Mouse (Mus musculus) frontal cortex, adult 2 months (tissue): Measurements from ENCODE around the gene Efnb1. TPM values are rescaled to one million over a fixed set of nuclear protein-coding genes. Genes with fewer than 3 reads are reported as not detected.
A peak's percentile ranks its signal among the peaks of the same experiment; 100 is the strongest.
"Not testable (repeated sequence)": the region's sequence is repeated elsewhere in the genome, so short reads cannot be mapped to it uniquely, and the experiment has no call there.

Experiments
- DNase-seq, 2 experiments: peaks; one replicate each; pipeline ENCODE4 v3.0.0; 2022; ENCODE audit warnings: low spot score in 1 of 2; ENCODE audit errors: extremely low spot score in 1 of 2
- polyA plus RNA-seq: library from polyadenylated mRNA; depleted of rRNA; stranded (reverse); fragments of >200 nt; gene quantifications from 2 replicates; pipeline ENCODE4 v1.2.3, GENCODE M21; 2012; rRNA removed

The Efnb1 gene
- polyA plus RNA-seq, result 9.0 and 12.6 TPM in 2 replicates

DNA sequence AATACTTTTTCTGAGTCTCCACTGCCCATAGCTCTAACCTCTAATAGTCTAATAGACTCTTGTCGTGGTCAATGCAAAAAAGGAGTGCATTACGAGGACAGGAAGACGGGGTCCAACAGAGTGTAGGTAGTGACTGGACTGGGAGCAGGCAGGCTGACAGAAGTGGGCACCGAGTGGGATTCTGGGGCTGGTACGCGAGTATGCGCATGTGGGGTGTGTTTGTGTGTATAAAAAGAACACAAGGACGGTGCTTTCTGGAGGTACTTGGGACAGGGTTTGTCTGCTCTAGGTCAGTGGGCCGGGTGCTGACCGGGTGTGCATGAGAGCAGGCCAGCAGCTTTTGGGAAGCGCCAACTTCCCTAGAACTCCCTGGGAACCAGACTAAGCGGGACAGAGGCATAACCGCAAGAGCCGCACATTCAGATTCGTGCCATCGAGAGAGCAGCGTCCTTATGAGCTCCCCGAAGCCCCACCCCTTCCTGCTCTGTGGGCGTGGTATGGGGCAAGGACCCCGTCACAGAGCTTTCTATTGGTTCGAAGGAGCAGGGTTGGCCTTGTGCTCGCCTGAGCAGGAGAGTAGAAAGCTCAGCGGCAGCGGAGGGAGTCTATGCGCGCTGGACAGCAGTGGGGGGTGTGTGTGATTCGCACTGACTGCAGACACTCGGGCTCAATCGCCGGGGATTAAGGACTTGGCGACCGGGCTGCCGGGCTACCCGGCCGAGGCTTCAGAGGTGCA lies at the start of gene Efnb1:
Gene Efnb1 (plus strand): TSS at position 608 of the 736 bp plus-strand sequence.
- DNase-seq, result peak; percentile 87 to 90

DNA sequence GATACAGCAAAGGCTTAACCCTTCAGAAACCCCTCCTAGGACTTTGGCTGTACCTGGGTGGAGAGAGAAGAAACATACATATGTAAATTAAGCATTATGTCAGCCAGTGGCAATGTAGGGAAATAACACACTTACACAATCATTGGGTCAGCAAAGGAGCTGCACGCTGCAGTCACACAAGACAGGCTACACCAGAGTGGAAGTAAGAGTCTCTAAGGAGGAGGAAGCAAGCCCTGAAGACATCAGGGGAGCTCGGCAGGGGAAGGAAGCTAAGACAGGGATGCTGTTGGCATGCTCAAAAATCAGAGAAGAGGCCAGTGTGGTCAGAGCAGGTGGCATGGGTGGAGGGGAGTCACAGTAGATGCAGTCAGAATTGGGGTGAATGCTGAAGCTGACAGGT lies 43.2 kb upstream of the Efnb1 start:
- no peak for DNase-seq

DNA sequence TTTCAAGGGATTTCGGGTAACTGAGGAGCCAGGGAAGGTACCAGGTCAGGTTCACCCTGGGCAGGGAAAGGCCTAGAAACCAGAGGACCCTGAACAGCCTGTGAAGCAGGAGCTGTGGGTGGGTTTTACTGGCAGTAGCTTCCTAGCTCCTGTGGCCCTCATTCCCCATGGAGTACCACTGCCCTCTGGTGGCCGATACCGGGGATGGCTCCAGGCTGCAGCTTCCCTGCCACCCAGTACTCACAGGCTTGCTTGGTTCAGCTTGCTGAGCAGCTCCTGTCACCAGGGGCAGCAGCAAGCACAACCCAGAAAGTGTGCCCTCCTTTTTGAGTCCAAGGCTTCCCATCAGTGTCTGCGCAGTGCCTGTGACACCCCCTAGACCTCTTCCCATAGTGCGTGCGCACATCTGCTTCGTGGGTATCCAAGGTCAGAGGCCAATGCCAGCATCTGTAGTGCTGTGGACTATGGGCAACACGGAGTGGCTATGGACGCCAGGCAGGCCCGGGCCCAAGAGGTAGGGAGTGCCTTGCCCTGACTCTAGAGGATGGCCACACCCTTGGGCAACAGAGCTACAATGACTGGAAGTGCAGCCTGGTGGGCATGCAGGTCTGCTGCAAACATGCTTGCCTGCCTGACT lies 24.7 kb upstream of the Efnb1 start:
- not testable (repeated sequence) for DNase-seq

DNA sequence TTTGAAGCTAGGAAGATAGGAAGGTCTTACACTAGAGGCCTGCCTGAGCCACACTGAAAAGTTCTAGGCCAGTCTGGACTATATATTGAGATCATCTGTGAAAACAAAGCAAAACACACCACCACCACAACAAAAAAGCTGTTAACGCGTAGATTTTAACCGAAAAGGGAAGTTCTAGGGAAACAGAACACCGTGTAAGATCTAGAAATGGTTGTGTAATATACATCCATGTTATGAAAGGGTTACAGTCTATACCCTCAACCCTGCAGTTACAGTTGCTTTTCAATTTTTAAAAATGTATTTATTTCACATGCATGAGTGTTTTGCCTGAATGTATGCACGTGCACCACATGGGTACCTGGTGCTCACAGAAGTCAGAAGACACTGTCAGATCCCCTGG lies 16.4 kb upstream of the Efnb1 start:
- no peak for DNase-seq

DNA sequence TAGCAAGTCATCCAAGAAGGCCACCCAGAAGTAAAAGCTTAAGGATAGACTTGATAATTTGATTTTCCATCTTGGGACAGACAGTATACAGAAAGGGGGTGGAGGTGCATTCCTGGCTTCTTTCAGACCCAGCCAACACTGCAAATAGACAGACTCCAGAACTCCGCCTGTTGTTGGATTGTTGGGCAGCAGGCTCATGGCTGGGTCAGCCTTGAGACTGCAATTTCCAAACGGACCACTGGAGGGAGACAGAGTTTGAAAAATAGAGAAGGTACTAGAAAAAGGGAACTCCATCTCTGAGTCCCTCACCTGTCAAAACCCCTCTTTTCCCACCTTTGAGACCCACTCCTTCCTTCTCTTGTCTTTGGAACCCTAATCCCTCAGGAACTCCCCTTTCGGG lies 5.9 kb upstream of the Efnb1 start:
- peak in 1 of 2 experiments; percentile 87 for DNase-seq

DNA sequence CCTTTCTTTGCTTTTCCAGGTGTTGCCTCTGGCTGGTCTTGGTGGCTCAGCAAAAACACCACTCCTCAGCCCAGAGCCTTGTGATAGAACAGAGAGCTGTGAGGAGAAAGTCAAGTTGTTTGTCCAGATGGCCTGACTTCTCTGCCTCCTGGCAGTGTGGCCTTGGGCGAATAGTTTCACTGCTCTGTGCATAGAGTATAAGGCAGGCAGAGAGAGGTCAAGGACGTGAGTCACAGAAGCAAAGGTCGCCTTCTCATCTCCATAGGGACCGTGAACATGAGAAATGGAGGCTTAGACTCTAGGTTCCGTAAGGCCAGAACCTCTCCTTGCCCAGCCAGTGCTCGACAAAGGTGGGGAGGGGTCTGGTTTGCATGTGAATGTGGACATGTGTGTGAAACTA lies 3.4 kb upstream of the Efnb1 start:
- no peak for DNase-seq

DNA sequence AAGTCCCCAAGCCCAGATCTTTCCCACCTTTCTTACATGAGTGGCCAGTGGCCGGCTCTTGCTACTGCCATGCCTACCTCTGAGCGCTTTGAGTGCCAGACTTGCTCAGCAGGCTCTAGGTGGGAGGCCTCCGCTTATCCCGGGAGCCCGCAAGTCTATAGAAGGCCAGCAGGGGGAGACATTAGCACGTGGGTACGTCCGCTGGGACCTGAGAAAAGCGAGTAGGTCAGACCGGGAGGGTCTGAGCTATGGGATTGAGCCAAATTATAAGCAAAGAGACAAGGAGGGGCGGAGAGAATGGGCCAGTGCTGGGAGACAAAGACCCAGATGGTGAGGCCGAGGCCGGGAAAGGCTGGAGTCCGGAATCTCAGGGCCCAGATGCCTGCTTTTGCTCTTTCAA lies 1.0 kb upstream of the Efnb1 start:
- peak; percentile 61 to 91 for DNase-seq

DNA sequence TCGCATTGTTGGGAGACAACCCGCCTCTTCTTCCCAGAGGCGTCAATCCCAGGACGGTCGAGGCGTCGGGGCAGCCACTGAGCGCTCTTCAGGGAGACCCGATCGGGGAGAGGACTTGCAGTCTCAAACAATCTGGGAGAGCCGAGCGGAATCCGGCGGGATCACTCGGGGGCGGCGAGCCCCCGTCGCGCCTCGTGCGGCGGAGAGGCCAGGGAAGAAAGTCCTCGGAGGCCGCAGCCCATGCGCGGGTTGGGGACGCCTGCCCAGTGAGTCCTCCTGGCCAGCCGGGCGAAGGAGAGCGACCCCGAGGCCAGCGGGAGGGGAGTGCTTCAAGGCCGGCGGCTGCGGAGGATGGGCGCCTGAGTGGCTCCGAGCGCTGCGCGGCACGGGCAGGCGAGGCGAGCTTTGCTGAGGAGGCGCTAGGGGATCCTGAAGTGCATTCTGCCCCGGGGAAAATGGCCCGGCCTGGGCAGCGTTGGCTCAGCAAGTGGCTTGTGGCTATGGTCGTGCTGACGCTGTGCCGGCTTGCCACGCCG lies 569 bp downstream of the Efnb1 start:
- peak in 1 of 2 experiments; percentile 24 for DNase-seq

DNA sequence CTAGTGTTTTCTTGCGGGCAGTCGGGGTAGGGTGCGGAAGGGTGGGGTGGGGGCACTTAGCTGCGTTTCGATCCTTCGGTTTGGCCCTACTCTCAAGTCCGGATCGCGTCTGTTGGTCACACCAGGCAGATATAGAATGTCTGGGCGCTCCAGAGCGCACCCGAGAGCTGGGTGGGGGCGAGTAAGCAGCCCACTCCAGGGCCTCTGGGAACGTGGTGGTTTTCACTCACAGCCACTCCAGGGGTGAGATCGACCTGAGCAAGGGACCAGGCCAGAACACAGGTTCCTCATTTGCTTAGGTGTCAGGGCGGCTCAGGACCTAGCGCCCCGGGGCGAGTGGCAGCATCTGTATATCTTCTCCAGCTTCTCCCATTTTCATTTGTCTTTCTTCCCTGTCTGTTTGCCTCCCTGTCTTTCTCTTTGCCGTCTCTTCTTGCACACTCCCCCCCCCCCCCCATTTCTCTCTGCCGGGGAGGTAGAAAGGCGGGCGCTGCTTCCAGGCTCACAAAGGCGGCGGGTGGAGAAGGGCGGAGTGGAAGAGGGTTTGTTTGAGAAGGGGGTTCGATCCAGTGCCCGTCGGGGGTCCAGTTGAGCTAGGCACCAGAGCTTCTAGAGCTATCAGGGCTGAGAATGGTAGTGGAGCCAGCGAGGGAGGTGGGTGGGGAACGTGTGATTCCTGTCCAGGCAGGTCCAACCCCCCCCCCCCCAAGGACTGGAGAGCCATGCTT lies 1.4 kb downstream of the Efnb1 start:
- no peak for DNase-seq

DNA sequence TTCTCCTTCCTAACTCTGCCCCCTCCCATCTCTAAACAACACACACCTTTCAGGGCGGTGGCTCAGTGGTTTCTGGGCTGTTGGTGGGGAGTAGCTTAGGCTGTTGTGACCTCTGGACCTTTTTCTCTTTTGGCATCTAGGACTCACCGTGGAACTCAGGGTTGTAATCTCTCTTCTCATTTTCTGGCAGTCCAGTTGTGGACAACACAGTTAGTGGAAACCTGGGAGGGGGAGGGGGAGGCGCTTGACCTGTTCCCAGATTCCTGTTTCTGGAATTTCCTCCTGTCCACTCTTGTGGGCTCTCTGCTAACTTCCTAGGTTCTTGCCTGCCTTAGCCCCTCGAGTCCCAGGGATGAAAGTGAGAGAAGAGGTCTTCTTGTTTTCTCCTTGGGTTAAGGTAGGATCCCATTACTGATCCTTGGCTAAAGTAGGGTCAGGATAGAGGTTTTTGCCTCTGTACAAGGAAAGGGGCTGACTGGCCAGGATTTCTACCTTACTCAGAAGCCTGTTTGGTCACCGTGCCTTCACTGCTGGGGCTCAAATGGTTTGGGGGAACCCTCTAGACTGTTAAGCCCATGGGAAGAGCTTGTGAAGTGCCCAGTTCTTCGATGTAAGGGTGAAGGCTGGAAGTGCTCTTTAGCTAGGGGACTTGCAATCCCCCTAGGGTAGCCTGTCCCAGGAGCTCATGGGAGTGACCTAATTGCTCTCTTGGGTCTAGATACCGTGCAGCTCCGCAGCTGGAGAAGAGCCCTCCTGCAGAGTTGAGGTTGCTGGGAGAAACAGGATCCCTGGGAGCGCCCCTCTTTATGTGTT lies 2.2 kb downstream of the Efnb1 start:
- DNase-seq, result no peak

DNA sequence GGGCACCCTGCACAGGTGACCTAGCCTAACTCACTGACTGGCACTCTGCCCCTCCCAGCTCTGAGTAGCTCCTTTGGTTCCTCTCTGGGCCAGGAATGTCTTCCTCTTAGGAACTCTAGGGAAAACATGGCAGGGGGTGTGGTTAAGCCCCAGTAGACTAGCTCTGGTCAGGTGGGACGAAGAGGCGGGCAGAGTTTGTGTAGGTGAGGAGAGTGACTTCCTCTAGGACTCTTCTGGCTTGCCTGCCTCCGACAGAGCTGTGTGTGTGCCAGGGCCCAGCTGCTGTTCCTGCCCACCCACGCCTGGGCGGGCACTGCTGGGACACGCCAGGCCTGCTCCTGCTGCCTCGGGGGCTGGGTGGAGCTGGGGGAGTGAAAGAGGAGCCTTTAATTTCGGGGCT lies 5.1 kb downstream of the Efnb1 start:
- peak; percentile 38 to 73 for DNase-seq

DNA sequence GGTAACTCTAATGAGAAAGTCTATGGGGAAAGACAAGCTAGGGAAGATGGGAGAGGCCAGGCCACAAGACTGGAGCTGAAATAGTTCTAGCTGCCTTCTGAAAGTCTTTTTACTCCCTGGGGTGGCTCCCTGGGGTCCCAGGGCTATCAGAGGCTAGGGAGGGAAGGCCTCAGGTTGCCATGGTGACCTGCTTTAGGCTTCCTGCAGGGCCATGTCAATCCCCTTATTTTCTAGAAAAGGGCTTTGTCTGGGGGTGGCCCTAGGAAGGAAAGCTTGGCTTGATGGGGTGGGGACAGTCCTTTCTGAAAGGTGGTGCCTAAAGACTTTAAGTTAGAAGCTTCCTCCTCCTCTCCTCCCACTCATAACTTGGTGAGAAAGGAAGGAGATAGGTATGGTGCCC lies 6.0 kb downstream of the Efnb1 start:
- DNase-seq, result no peak

DNA sequence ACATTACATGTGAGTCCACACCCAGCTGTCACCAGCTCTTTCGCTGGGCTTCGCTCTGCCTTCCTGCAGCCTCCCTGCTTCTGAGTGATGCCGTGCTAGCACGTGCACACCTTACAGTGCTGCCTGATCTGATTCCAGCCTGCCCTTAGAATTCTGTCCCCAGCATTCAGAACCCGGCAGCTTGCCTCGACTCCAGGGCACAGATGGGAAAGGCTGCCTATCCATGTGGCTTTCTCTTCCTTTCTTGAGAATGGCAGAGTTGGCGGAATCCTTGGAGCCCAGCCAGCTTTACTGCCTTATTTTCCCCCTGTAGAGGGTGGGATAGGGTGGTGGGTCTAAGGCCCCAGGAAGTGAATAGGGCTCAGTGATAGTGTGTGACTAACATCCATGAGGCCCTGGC lies 9.6 kb downstream of the Efnb1 start:
- DNase-seq, result no peak

DNA sequence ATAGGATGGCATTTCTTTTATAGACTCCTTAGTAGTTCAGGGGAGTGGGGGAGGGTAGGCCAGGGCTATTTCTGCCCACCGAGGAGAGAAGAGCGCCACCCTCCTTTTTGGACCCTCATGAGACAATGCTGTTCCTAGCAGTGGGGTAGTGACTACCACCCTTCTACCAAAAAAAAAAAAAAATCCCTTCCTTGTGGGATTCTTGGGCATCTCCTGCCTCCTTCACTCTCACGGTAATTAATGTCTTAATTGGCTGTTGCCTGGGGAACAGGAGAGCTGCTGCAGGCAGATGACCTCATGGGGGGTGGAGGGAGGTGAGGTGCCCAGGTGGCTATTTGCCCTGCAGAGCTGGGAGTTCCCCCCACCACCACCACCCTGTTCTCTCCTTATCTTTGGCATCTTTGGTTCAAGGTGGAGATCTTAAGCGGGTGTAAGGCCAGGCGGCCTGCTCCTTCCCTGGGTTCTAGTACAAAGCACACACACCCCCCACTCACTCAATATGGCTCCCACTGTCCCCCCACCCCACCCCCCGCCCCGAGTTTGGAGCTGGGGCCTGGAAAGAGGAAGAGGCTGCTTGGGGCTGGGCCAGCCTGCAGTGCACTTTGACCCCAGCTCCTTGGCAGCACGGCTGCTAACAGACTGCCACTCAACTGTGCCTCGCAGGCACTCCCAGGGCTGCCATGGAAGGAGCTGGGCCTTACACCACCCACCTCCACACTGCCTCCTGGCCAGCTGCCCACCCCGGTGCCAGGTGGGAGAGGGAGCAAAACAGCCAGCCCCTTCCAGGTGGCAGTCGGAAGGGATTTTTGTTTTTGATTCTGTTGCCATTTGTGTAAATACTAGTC lies 12.4 kb downstream of the Efnb1 start:
- DNase-seq, result no peak

DNA sequence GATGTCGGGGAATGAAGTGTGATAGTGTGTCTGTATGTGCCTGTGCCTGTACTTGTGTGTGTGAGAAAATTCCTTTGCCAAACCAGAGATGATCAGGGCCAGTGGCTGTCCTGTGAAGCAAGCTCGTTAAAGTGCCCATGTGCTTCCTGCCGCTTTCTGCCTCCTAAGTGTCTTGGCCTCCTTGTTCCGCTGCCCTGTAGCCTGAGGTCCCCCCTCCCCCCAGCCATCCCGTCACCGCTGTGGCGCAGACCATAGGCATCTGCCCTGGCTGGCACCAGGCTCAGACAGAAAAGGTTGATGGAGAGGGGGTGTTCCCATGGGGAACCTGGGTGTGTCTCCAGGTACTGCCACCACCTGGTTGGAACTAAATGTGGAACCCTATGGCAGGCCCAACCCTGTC lies 13.1 kb downstream of the Efnb1 start:
- DNase-seq, result no peak

DNA sequence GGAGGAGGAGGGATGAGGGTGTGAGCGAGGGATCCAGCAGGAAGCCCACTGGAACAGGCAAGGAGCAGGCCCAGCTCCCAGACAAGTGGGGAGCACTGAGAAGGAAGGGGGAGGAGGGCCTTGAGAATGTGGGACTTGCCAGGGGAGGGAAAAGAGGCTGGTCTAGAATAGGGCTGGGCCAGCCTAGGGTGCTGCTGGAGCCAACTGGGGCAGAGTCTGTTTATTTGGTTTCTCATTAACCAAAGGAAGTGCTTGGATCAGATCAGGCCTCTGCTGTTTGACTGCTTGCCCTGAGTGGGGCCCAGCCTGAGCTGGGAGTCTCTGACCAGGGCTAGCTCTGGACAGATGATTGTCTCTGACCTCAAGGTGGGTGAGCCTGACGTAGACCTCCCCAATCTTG lies 14.0 kb downstream of the Efnb1 start:
- DNase-seq, result no peak

DNA sequence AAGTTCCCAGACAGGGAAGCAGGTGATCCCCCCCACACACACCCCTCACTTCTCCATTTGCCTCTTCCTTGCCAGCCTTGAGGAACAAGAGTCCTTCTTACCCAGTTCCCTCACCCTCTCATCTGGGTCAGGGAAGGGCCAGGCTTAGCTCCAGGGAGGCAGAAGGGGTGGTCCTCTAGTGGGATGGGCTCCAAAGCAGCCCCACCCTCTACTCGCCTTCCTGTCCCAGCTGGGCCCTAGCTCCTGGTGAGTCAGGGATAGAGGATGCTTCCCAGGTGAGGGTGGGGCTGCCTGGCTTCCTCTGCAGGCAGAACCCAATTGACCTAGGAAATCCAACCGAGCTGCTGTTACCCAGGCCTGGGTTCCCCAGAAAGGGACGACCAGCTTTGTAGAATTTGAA lies 14.8 kb downstream of the Efnb1 start:
- DNase-seq, result no peak

DNA sequence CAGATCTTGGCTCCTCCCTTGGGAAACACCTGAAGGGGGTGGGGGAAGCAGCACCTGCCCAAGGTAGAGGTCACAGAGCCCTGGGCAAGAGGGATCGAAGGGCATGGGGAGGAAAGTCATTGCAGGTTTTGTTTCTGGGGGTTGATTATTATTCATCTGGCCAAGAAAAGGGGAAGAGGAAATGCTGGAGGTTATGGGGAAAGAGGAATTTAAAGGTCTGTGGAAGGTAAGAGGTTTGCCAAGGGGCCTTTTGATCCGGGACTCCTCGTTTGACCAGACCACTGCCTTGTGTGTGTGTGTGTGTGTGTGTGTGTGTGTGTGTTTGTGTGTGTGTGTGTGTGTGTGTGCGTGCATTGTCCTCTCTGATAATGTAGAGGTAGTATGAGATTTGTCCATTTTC lies 15.5 kb downstream of the Efnb1 start:
- DNase-seq, result no peak

DNA sequence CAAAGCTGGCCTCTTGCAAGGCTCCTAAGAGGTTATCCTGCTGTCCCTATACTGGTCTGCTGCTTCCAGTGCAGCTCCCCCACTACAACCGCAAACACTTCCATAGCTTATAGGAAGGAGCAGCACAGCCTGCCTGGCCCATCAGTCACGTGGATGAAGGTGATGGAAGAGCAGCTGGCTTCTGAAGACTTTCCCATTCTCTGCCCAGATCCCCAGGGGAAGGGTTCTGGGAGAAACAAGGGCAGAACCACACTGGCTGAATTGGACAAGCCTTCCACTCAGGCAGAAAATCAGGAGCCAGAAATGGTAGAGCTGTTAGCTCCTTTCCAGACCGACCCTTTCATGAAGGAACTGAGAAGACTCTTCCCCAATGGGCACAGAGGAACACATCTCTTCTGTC lies 16.2 kb downstream of the Efnb1 start:
- DNase-seq, result no peak
